Comparison of ENCODE assay signal across 12 mouse cellular contexts in genomic region chr11:61602705-61603104, GRCm38 (mm10). TPM values are rescaled to one million over a fixed set of nuclear protein-coding genes. Genes with fewer than 3 reads are reported as not detected.
DNase-seq lines count a peak whose midpoint lies in the region; ATAC-seq and TF ChIP-seq lines count a peak whose summit lies in the region.
"Had no signal": no experiment of that assay in that cellular context is flagged by ENCODE, and none has a peak within 500 bp of the region (broad histone marks: within the 10 kb centered on the region; RNA-seq: fewer than 3 reads in every experiment).

No protein-coding gene starts in this region.

- no peaks in the 10 kb centered on the region for H3K4me1 ChIP-seq in liver, postnatal 0 days (ENCODE audit: insufficient read depth)
- H3K4me1 ChIP-seq in hindbrain, embryonic 16.5 days (ENCODE audit: control insufficient read depth, insufficient read depth, low read depth, low read length) = no peaks in the 10 kb centered on the region
- H3K4me1 ChIP-seq: hindbrain, embryonic 15.5 days had no signal

- no peak for TF ChIP-seq EP300 in liver, postnatal 0 days (IDR thresholded peaks at IDR 0.05; ENCODE audit: low read depth)

- DNase-seq in NIH3T3 (ENCODE audit: low read depth) = peak; percentile 40
- DNase-seq in liver, postnatal 0 days = peak; percentile 46
- peak; percentile 80 to 84 for DNase-seq in spleen, postnatal 36 days (ENCODE audit: low spot score in 2 of 2)
- DNase-seq in cerebellum, postnatal 25 days = no peak
- no peak for DNase-seq in embryo, embryonic 10.5 days (ENCODE audit: low spot score)
- no peak for DNase-seq in kidney, postnatal 36 days
- DNase-seq: cerebellum, adult 2 months; midbrain, embryonic 14.5 days had no signal

- no peak overlapping the region for H3K4me3 ChIP-seq in C2C12 (ENCODE audit: insufficient read depth, poor library complexity, severe bottlenecking)
- no peak overlapping the region for H3K4me3 ChIP-seq in liver, postnatal 0 days (ENCODE audit: low read depth, low read length)
- H3K4me3 ChIP-seq in hindbrain, embryonic 16.5 days (ENCODE audit: low read length) = no peak overlapping the region
- H3K4me3 ChIP-seq: hindbrain, embryonic 15.5 days; layer of hippocampus, adult 2 months had no signal

- H3K27ac ChIP-seq in liver, postnatal 0 days (ENCODE audit: low read depth) = no peak overlapping the region
- no peak overlapping the region for H3K27ac ChIP-seq in hindbrain, embryonic 16.5 days (ENCODE audit: low read depth, low read length)
- H3K27ac ChIP-seq: hindbrain, embryonic 15.5 days; layer of hippocampus, adult 2 months had no signal

- H3K9me3 ChIP-seq in liver, postnatal 0 days (ENCODE audit: low read length) = no peaks in the 10 kb centered on the region
- peaks cover 9% of the 10 kb centered on the region for H3K9me3 ChIP-seq in hindbrain, embryonic 16.5 days (ENCODE audit: control insufficient read depth, low read length)
- H3K9me3 ChIP-seq: hindbrain, embryonic 15.5 days had no signal

- 34% methylated on average over 7 of the region's 7 CpGs for WGBS in liver, postnatal 0 days (ENCODE audit: insufficient replicate concordance)
- WGBS in hindbrain, embryonic 16.5 days = 84% methylated on average over 7 of the region's 7 CpGs

- TF ChIP-seq CTCF in C2C12 (IDR thresholded peaks at IDR 0.05; ENCODE audit: control insufficient read depth, insufficient read depth, insufficient read length) = no peak
- no peak for TF ChIP-seq CTCF in liver, postnatal 0 days (IDR thresholded peaks at IDR 0.05; ENCODE audit: low read depth)

- H3K27me3 ChIP-seq in C2C12 (ENCODE audit: control insufficient read depth, insufficient read depth, insufficient read length) = no peaks in the 10 kb centered on the region
- H3K27me3 ChIP-seq in liver, postnatal 0 days (ENCODE audit: insufficient read depth, low read length) = 0 out of 2 replicates have a peak, but pooled peaks cover 2% of the 10 kb centered on the region
- no peaks in the 10 kb centered on the region; the same call in 1 of the 2 replicates for H3K27me3 ChIP-seq in hindbrain, embryonic 16.5 days (replicated peaks; ENCODE audit: control insufficient read depth, insufficient read depth, low read length)
- H3K27me3 ChIP-seq: hindbrain, embryonic 15.5 days had no signal

- H3K4me2 ChIP-seq in liver, postnatal 0 days (ENCODE audit: low read depth, low read length) = no peak overlapping the region
- no peak overlapping the region for H3K4me2 ChIP-seq in hindbrain, embryonic 16.5 days (ENCODE audit: low read length)
- H3K4me2 ChIP-seq: hindbrain, embryonic 15.5 days had no signal

- H3K79me2 ChIP-seq in C2C12 (ENCODE audit: control insufficient read depth, insufficient read depth) = no peaks in the 10 kb centered on the region

- H3ac ChIP-seq in C2C12 (ENCODE audit: control insufficient read depth, insufficient read length, low read depth) = no peak overlapping the region

- no peak overlapping the region for H3K9ac ChIP-seq in liver, postnatal 0 days (replicated peaks)
- no peak overlapping the region for H3K9ac ChIP-seq in hindbrain, embryonic 16.5 days (ENCODE audit: low read depth, low read length)
- H3K9ac ChIP-seq: hindbrain, embryonic 15.5 days had no signal

- no peaks in the 10 kb centered on the region for H3K79me3 ChIP-seq in C2C12 (ENCODE audit: low read depth)

- ATAC-seq in liver, postnatal 0 days = peak; percentile 21; the same call in 1 of the 2 replicates
- no peak for ATAC-seq in hindbrain, embryonic 16.5 days

- H3K36me3 ChIP-seq in C2C12 (ENCODE audit: control insufficient read depth, insufficient read depth) = no peaks in the 10 kb centered on the region
- no peaks in the 10 kb centered on the region for H3K36me3 ChIP-seq in liver, postnatal 0 days (replicated peaks; ENCODE audit: insufficient read depth, low read length)
- H3K36me3 ChIP-seq in hindbrain, embryonic 16.5 days (ENCODE audit: control insufficient read depth, insufficient read depth, low read length) = no peaks in the 10 kb centered on the region
- H3K36me3 ChIP-seq: hindbrain, embryonic 15.5 days had no signal

TF ChIP-seq in C2C12, 6 proteins besides CTCF, POLR2A, EP300 and RAD21:
- TF ChIP-seq MAX (IDR thresholded peaks at IDR 0.05) (peak; percentile 53), CEBPB (IDR thresholded peaks at IDR 0.05; ENCODE audit: low read depth) (no peak), MYOD1 (IDR thresholded peaks at IDR 0.05; ENCODE audit: control insufficient read depth, insufficient read length, low read depth) (no peak), MYOG (IDR thresholded peaks at IDR 0.05; ENCODE audit: control insufficient read depth, extremely low read depth, insufficient read length) (no peak)

RNA-seq across cellular contexts. Expression of gene Epn2, which starts 23.2 kb away (rescaled TPM):
- polyA plus RNA-seq in C2C12 (2012; fragmentation: generic; extraction: Trizol) = 21.1 TPM
- 3.1 and 3.7 TPM in 2 replicates for polyA plus RNA-seq in liver, postnatal 0 days (2015; fragmentation: Nextera tagmentation; extraction: Ambion mirVana)
- polyA plus RNA-seq in hindbrain, embryonic 16.5 days (2015; fragmentation: Nextera tagmentation; extraction: Ambion mirVana) = 66.9 and 70.5 TPM in 2 replicates

RNA-seq across cellular contexts. Expression of gene Grap, which starts 50.4 kb away (rescaled TPM):
- polyA plus RNA-seq in C2C12 (2012; fragmentation: generic; extraction: Trizol) = 0.14 TPM
- polyA plus RNA-seq in liver, postnatal 0 days (2015; fragmentation: Nextera tagmentation; extraction: Ambion mirVana) = 6.3 and 6.7 TPM in 2 replicates
- polyA plus RNA-seq in hindbrain, embryonic 16.5 days (2015; fragmentation: Nextera tagmentation; extraction: Ambion mirVana) = 12.0 and 12.1 TPM in 2 replicates

Comparison
In these comparisons a context has a peak if more than half of its experiments do, and no peak if none do; other contexts are left out.
1. DNase-seq: peak in NIH3T3 (single experiment), liver, postnatal 0 days (single experiment) and spleen, postnatal 36 days (2 of 2); none in cerebellum, postnatal 25 days (0 of 2), embryo, embryonic 10.5 days (single experiment) and kidney, postnatal 36 days (0 of 2).